Mouse (Mus musculus): ENCODE results near the gene Rai2. TPM values are rescaled to one million over a fixed set of nuclear protein-coding genes. Genes with fewer than 3 reads are reported as not detected.
"Not testable (repeated sequence)": the region's sequence is repeated elsewhere in the genome, so short reads cannot be mapped to it uniquely, and the experiment has no call there.

Rai2 gene
- total RNA-seq, 2 experiments from 2014 or later: 21.1 to 21.4 TPM

DNA sequence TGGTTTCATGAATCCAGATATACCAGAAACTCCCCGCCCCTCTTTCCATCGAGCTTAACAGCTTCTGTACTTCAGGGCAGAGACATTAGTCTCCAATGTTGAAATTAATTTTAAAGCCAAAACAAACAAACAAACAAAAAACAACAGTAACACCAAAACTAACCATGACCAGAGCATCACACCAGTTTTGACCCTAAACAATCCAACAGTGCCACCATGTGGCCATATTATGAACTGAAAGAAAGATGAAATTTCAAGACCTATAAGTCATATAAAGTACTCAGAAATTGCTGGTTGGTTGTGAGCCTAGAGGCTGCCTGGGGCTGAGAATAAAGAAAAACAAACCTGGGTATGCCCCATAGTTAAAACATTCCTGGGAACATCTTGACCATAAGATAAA, 109.3 kb downstream of the Rai2 start:
- not testable (repeated sequence) for DNase-seq
